Mouse (Mus musculus) kidney, embryonic 16.5 days (tissue): ENCODE results near the gene Ppp3ca. TPM values are rescaled to one million over a fixed set of nuclear protein-coding genes. Genes with fewer than 3 reads are reported as not detected.

Experiments
- ATAC-seq: fragments of 200-750 bp; cut with Nextera tagmentation; 2 replicates; pipeline ENCODE4 v1.8.0; 2017; ENCODE audit warnings: moderate TSS enrichment; ENCODE audit not compliant: low FRiP score, low TSS enrichment
- H3K27ac ChIP-seq: fragments of 300-500 bp; sonication (generic); 2 replicates; pipeline ENCODE4 v1.5.1; 2014; ENCODE audit warnings: low read length
- H3K27me3 ChIP-seq: fragments of 300-500 bp; sonication (generic); 2 replicates; pipeline ENCODE4 v1.6.1; 2014; ENCODE audit warnings: low read length, control low read depth, mixed read lengths; ENCODE audit not compliant: insufficient read depth
- H3K36me3 ChIP-seq: fragments of 300-500 bp; sonication (generic); 2 replicates; pipeline ENCODE4 v1.6.1; 2014; ENCODE audit warnings: low read length, control low read depth, mixed read lengths; ENCODE audit not compliant: insufficient read depth
- H3K4me1 ChIP-seq: fragments of 300-500 bp; sonication (generic); 2 replicates; pipeline ENCODE4 v1.6.1; 2014; ENCODE audit warnings: low read length, control low read depth, mixed read lengths; ENCODE audit not compliant: insufficient read depth
- H3K4me2 ChIP-seq: fragments of 300-500 bp; sonication (generic); replicated peaks from 2 replicates; pipeline ENCODE4 v1.6.1; 2014; ENCODE audit warnings: low read depth, low read length
- H3K4me3 ChIP-seq: fragments of 300-500 bp; sonication (generic); 2 replicates; pipeline ENCODE4 v1.5.1; 2014; ENCODE audit warnings: mild to moderate bottlenecking, low read length
- H3K9ac ChIP-seq: fragments of 300-500 bp; sonication (generic); replicated peaks from 2 replicates; pipeline ENCODE4 v1.6.1; 2014; ENCODE audit warnings: low read length
- H3K9me3 ChIP-seq: fragments of 300-500 bp; sonication (generic); 2 replicates; pipeline ENCODE4 v1.6.1; 2016; ENCODE audit warnings: low read length, control low read depth
- WGBS: fragments of 180-500 bp; shearing (Covaris S2); extraction: QIAGEN DNeasy Blood & Tissue Kit; methylation state at CpG from one replicate; pipeline ENCODE4 v1.1.7; 2014; 5-methylcytosine and 5-hydroxymethylcytosine counted together
- polyA plus RNA-seq: library from polyadenylated mRNA; unstranded; fragments of >200 nt; fragmentation: Nextera tagmentation; extraction: Ambion mirVana; gene quantifications from 2 replicates; pipeline ENCODE4 v1.2.1, GENCODE M21; 2015

Gene Ppp3ca
- polyA plus RNA-seq, 1 experiment from 2014 or later, result 50.7 TPM

DNA sequence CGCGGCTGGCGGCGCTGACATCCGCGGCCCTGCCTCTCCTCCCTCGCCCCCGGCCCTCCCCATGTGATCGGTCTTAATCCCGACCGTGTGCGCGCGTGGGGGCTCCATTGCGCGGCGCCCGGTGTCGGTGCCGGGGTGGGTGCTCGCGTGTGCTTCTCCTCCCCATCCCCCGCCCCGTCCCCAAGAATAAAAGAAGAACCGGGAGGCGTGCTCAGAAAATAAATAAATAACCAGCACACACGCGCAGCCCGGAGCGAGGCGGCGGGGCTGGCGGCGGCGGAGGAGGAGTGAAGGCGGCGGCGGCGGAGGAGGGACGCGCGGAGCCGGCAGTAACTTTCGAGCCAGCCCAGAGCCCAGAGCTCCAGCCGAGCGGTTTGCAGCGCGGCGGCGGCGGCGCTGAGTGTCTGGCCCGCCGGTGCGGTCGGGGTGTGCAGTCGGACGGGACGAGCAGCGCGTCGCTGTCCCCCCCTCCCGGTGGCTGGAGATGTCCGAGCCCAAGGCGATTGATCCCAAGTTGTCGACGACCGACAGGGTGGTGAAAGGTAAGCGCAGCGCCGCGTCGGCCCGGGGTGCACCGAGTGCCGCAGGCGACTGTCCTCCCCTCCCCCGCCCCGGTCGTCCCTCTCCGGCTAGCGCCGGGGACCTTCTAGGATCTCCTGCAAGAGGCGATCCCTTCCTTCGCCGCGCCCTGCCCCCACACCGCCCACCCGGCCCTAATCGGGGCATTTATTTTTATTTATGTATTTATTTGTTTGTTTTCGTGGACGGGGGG lies 622 bp downstream of the Ppp3ca start:
- Histone ChIP-seq H3K36me3 (no peaks in the 10 kb centered on the region), H3K9ac (peak overlapping the region; percentile 85), H3K4me2 (peak overlapping the region; percentile 63), H3K27me3 (no peaks in the 10 kb centered on the region), H3K9me3 (no peaks in the 10 kb centered on the region), H3K4me3 (peak overlapping the region; percentile 91), H3K4me1 (peaks cover 21% of the 10 kb centered on the region), H3K27ac (peak overlapping the region; percentile 95)
- peak; percentile 35 for ATAC-seq
- under 1% methylated on average over 73 of the region's 92 CpGs for WGBS

DNA sequence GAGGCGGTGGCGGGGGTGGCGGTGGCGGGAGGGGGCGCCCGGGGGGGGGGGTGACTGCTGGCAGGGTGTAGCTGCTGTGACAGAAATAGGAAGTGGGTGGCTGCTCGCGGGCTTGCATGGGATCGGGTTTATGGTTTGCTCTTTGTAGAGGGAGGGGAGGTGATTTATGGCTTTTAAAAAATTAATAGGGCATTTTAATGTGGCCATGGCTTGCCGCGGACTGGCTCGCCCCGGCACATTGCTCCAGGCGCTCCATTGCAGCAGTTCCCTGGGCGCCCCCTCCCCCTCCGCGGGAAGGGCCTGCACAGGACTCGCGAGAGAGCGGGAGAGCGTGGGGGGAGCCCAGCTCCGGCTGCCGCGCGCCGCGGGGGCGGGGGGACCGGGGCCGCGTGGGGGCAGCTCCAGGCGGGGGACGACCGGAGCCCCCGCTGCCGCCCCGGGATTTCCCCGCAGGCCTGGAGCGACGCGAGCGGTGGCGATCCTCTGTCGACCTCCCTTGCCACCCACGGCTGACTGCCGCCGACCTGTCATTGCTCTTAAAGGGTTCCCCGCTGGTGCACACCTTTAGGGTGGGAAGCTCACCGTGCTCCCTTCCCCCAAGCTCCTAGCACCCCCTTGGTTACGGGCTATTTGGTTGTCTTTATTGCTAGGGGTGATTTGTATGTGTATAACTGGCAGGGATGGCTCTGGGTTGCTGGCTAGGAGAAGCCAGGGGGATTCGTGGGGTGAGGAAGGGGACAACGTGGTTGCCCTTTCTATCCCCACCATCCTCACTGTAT lies 1.4 kb downstream of the Ppp3ca start:
- no peaks in the 10 kb centered on the region for H3K36me3 ChIP-seq
- peak overlapping the region; percentile 95 for H3K27ac ChIP-seq
- no peaks in the 10 kb centered on the region for H3K27me3 ChIP-seq
- H3K9ac ChIP-seq, result peak overlapping the region; percentile 85
- H3K9me3 ChIP-seq, result no peaks in the 10 kb centered on the region
- H3K4me3 ChIP-seq, result peak overlapping the region; percentile 91
- peaks cover 21% of the 10 kb centered on the region for H3K4me1 ChIP-seq
- peak overlapping the region; percentile 63 for H3K4me2 ChIP-seq
- WGBS, result 1% methylated on average over 39 of the region's 52 CpGs
- peak; percentile 44 for ATAC-seq

DNA sequence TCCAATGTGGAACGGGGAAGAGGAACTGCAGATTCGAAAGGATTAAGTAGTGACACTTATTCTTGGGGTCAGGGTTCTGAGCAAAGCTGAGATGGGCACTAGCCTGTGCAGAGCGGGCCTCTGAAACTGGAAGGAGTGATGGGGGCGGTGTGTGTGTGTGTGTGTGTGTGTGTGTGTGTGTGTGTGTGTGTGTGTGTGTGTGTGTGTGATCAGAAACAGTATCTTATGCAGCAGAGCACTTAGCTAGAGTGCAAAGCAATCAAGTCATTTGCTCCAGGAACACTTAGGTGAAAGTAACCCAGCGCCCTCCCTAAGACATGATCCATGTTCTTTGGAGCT lies 2.0 kb downstream of the Ppp3ca start:
- ATAC-seq, result no peak
- no peaks in the 10 kb centered on the region for H3K27me3 ChIP-seq
- WGBS, result 6% methylated on average over 5 of the region's 5 CpGs
- peak overlapping the region; percentile 95 for H3K27ac ChIP-seq
- peaks cover 21% of the 10 kb centered on the region for H3K4me1 ChIP-seq
- H3K9ac ChIP-seq, result peak overlapping the region; percentile 85
- H3K9me3 ChIP-seq, result no peaks in the 10 kb centered on the region
- H3K4me3 ChIP-seq, result peak overlapping the region; percentile 91
- H3K4me2 ChIP-seq, result peak overlapping the region; percentile 63
- no peaks in the 10 kb centered on the region for H3K36me3 ChIP-seq

DNA sequence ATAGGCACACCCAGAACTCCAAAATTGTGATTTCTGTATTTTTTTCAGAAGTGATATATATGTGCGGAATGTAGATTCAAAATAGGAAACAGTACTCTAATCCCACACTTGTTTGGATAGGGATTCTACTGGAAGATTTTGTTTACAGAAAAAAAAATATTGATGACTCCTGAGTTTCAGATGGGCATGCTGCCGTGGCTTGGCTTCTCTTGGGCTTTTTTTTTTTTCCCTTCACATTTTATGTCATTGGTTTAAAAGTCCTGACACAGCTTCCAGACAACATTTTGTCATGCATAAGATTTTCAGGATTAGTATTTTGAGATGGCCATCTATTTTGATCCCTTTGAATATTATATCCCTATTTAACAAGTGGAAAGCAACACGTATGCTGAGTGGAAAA lies 2.9 kb downstream of the Ppp3ca start:
- Histone ChIP-seq H3K36me3 (no peaks in the 10 kb centered on the region), H3K9ac (no peak overlapping the region), H3K4me2 (peak overlapping the region; percentile 63; the same call in 1 of the 2 replicates), H3K27ac (no peak overlapping the region), H3K4me1 (peaks cover 21% of the 10 kb centered on the region), H3K27me3 (no peaks in the 10 kb centered on the region), H3K4me3 (no peak overlapping the region), H3K9me3 (no peaks in the 10 kb centered on the region)
- 62% methylated on average over 3 of the region's 3 CpGs for WGBS
- no peak for ATAC-seq

DNA sequence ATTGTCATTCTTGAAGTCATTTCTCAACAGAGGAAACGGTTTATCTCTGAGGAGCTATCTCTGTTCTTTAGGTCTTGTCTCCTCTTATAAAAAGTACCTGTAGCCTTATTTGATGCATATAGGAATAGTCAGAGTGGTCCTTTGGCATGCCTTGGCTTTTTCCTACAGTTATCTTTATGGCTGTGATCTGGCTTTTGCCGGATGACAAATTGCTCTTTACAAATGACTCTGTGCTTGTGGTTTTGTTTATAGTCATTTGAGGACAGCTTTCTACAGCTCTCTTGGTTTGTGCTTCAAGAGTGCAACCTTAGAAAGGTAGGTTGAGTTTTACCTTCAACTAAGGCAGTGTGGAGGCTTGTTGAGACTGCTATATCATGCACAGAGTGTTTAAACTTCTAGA lies 3.4 kb downstream of the Ppp3ca start:
- Histone ChIP-seq H3K9me3 (no peaks in the 10 kb centered on the region), H3K36me3 (no peaks in the 10 kb centered on the region), H3K9ac (no peak overlapping the region), H3K4me2 (no peak overlapping the region), H3K4me1 (peaks cover 22% of the 10 kb centered on the region), H3K4me3 (no peak overlapping the region), H3K27ac (no peak overlapping the region), H3K27me3 (no peaks in the 10 kb centered on the region)
- 76% methylated on average over 2 of the region's 2 CpGs for WGBS
- ATAC-seq, result no peak

DNA sequence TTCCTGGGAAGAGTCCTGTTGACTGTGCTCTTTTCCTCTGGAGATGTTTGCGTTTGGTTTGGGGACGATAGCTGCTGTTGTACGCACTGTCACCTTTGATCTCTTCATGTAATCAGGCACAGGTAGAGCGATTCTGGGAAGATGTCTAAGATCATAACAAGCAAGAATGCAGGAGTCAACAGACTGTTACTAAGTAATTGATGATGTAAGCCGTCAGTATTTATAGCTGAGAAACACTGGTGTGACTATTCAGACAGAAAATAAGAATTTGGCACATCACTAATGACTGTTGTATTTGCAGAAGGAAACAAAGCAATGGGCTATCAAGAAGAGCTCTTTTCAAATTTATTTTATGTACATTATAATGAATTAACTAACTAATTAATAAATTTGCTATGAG lies 4.6 kb downstream of the Ppp3ca start:
- Histone ChIP-seq H3K4me1 (peaks cover 28% of the 10 kb centered on the region), H3K27ac (no peak overlapping the region), H3K36me3 (no peaks in the 10 kb centered on the region), H3K9me3 (no peaks in the 10 kb centered on the region), H3K9ac (no peak overlapping the region), H3K4me2 (no peak overlapping the region), H3K27me3 (no peaks in the 10 kb centered on the region), H3K4me3 (no peak overlapping the region)
- 60% methylated on average over 5 of the region's 5 CpGs for WGBS
- no peak for ATAC-seq

DNA sequence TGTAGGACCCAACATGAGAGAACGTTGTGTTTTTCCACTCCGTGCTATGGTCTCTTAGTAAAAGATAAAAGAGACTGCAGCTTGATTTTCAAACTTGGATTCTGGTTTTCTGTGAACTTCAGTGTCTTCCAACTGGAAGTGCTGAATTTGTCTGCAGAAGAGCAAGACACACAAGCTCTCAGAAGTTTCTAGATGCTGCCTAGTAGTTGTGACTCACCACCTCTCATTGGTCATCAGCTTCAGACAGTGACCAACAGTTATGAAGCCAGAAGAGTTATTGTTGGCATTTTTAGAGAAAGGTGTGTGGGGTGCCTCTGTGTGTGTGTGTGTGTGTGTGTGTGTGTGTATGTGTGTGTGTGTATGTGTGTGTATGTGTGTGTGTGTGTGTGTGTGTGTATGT lies 7.1 kb downstream of the Ppp3ca start:
- no peak overlapping the region for H3K4me2 ChIP-seq
- no peaks in the 10 kb centered on the region for H3K36me3 ChIP-seq
- 88% methylated on average over 2 of the region's 2 CpGs for WGBS
- H3K9ac ChIP-seq, result no peak overlapping the region
- H3K27ac ChIP-seq, result no peak overlapping the region
- H3K4me3 ChIP-seq, result no peak overlapping the region
- no peak for ATAC-seq
- no peaks in the 10 kb centered on the region for H3K27me3 ChIP-seq
- H3K4me1 ChIP-seq, result peaks cover 37% of the 10 kb centered on the region
- no peaks in the 10 kb centered on the region for H3K9me3 ChIP-seq

DNA sequence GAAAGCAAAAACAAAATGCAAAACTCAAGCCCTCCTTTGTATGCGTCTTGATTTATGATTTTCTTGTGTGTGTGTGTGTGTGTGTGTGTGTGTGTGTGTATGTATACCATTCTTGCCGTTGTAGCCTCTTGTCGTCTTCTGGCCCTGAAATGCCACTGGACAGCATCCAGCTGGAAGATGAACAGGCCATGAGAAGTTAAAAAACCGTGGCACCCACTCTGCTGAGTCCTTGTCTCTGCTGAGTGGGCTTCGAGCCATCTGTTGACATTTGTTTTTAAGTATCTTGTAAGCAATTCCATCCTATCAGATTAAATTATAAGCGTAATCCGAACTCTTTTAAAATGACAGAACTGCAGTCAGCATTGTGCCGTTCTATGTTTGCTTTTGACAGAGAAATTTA lies 8.5 kb downstream of the Ppp3ca start:
- no peak overlapping the region for H3K27ac ChIP-seq
- no peaks in the 10 kb centered on the region for H3K27me3 ChIP-seq
- no peak overlapping the region for H3K4me2 ChIP-seq
- H3K4me3 ChIP-seq, result no peak overlapping the region
- no peak for ATAC-seq
- no peaks in the 10 kb centered on the region for H3K36me3 ChIP-seq
- H3K9ac ChIP-seq, result no peak overlapping the region
- 46% methylated on average over 8 of the region's 8 CpGs for WGBS
- H3K4me1 ChIP-seq, result peaks cover 27% of the 10 kb centered on the region
- no peaks in the 10 kb centered on the region for H3K9me3 ChIP-seq

DNA sequence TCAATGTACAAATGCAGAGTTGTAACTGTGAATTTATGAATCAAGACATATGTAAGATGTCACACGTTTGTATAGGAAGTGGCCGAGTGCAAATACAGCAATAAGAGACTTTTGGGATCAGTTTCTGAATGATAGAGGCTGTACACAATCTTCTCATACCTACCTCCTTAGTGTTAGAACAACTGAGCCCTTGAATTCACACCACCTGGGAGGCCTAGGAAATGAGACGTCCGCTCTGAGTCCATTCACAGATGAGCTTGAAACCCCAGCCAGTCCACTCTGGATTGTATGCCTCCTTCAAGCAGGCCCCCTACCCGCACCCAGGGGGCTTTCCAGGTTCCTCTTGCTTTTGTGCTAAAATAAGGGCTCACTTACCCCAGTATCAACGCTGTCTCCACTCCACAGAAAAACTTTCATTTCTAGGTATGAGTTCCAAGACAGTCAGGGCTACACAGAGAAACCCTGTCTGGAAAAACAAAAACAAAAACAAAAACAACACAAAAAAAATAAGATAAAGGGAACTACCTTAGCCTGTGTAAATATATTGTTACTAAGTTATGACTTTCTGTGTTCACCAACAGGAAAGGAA lies 10.1 kb downstream of the Ppp3ca start:
- Histone ChIP-seq H3K27ac (no peak overlapping the region), H3K9me3 (no peaks in the 10 kb centered on the region), H3K4me1 (peaks cover 21% of the 10 kb centered on the region; the same call in 1 of the 2 replicates), H3K9ac (no peak overlapping the region), H3K27me3 (no peaks in the 10 kb centered on the region), H3K4me3 (no peak overlapping the region), H3K4me2 (no peak overlapping the region), H3K36me3 (no peaks in the 10 kb centered on the region)
- ATAC-seq, result no peak
- WGBS, result 66% methylated on average over 6 of the region's 6 CpGs

DNA sequence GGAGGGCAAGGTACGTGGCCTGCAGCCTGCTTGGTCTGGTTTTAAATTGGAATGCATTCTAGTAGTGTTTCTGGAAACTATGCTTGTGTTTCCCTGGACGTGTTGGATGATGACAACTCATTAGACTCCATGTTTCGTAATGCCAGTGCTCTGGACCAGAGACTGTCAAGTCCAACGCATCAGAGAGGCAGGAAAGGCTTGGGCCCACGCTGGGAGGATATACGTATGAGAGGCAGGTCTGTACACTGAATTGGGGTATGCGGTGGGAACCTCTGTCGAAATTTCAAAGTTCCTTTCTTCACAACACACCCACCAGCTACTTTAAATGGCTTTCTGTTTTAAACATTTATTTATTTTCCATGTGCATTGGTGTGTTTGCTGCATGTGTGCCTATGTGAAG lies 12.3 kb downstream of the Ppp3ca start:
- Histone ChIP-seq H3K4me3 (no peak overlapping the region), H3K27me3 (no peaks in the 10 kb centered on the region), H3K4me2 (no peak overlapping the region), H3K9me3 (no peaks in the 10 kb centered on the region), H3K4me1 (peaks cover 21% of the 10 kb centered on the region), H3K36me3 (no peaks in the 10 kb centered on the region), H3K9ac (no peak overlapping the region), H3K27ac (no peak overlapping the region)
- ATAC-seq, result no peak
- WGBS, result 93% methylated on average over 8 of the region's 8 CpGs
